Mouse (Mus musculus): ENCODE results near the gene Shb.
"Not testable (repeated sequence)": the region's sequence is repeated elsewhere in the genome, so short reads cannot be mapped to it uniquely, and the experiment has no call there.

Gene Shb

GRCm38 (mm10) chr4:45392572-45392971, 139.7 kb downstream of the Shb start:
- DNase-seq (ENCODE audit: low read depth), result no peak

DNA sequence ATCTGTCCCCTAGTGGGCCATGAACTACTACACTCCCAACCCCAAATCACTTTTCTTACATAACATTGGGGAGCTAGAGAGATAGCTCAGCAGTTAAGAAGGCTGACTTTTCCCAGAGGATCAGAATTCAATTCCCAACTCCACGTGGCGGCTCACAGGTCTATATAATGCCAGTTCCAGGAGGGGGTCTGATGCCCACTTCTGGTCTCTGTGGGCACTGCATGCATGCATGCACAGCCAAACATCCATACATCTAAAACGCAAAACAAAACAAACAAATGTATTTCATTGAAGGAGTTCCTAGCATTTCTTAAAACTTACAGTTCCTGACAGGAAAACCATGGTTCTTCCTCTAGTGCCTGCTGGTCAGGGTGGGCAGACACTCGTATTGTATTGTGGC, 140.2 kb downstream of the Shb start:
- DNase-seq (ENCODE audit: low read depth), result no peak

DNA sequence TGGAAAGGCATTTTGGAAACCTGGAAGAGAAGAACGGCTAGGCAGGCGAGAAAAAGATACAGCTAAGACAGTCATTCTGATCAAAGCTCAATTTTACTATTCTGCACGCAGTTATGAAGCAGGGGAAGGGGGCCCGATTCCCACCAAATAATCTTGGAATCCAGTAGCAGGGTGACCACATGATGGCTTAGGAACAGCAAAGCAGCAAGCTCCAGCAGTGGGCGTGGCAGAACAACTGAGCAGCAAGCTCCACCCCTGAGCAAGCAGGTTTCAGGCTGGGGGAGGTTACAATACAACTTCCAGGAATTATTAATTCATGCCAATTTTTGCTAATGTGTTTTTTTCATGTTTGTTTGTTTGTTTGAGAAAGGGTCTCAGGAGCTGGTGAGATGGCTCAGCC, 145.0 kb downstream of the Shb start:
- DNase-seq (ENCODE audit: low read depth), result not testable (repeated sequence)

- not testable (repeated sequence) for DNase-seq (ENCODE audit: low read depth)
Measured at GRCm38 (mm10) chr4:45382133-45382532, 150.1 kb downstream of the Shb start.

DNA sequence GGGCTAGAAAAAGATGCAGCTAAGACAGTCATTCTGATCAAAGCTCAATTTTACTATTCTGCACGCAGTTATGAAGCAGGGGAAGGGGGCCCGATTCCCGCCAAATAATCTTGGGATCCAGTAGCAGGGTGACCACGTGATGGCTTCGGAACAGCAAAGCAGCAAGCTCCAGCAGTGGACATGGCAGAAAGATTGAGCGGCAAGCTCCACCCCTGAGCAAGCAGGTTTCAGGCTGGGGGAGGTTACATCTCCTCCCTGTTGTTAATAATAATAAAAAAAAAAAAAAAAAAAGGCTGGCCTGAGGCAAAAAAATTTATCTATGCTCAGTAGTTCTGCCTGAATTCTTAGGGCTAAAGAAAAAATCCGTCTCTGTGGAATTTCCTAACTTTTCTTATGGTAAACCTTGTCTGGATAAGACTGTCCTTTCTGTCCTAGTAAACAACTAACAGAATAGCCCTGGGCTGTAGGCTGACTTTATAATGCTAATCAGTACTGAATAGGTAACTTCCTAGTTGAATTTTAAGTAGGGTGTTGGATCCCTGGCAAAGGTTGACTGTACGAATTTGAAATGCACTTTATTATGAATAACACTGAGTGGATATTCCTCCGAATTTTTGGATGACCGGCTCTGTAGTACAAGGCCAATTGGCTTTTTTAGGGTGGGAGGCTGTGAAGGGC, 151.2 kb downstream of the Shb start:
- not testable (repeated sequence) for DNase-seq (ENCODE audit: low read depth)

- DNase-seq (ENCODE audit: low read depth), result no peak
Measured at GRCm38 (mm10) chr4:45376573-45376972, 155.7 kb downstream of the Shb start.

- no peak for DNase-seq (ENCODE audit: low read depth)
Measured at GRCm38 (mm10) chr4:45374879-45375278, 157.4 kb downstream of the Shb start.

Data from fibroblast of lung, adult 2 months (primary cell).